Mouse (Mus musculus): Measurements from ENCODE around the gene Cd300ld3. TPM values are rescaled to one million over a fixed set of nuclear protein-coding genes. Genes with fewer than 3 reads are reported as not detected.

The Cd300ld3 gene
- 13.1 and 29.1 TPM in 2 replicates for polyA plus RNA-seq (2012; rRNA removed)

- H3K27me3 ChIP-seq (ENCODE audit: control insufficient read depth, insufficient read depth, low read length) = no peaks in the 10 kb centered on the region
- H3K4me3 ChIP-seq (ENCODE audit: extremely low read depth, insufficient read depth, insufficient read length) = no peak within 1 kb of the TSS
- 43% methylated on average over 2 of the region's 2 CpGs for WGBS
- no peaks in the 10 kb centered on the region for H3K4me1 ChIP-seq (ENCODE audit: control insufficient read depth, insufficient read depth, insufficient read length)
- no peak for TF ChIP-seq CTCF (IDR thresholded peaks at IDR 0.05; ENCODE audit: extremely low read depth, insufficient read depth, insufficient read length, insufficient replicate concordance)
- no peak for TF ChIP-seq POLR2A (IDR thresholded peaks at IDR 0.05; ENCODE audit: low read depth, low read length)
- no peaks in the 10 kb centered on the region for H3K36me3 ChIP-seq (ENCODE audit: control insufficient read depth, insufficient read depth, low read length)
- DNase-seq (ENCODE audit: low read depth in 1 of 2, low spot score in 2 of 2) = no peak
- H3K27ac ChIP-seq (ENCODE audit: insufficient read depth, low read length) = no peak within 1 kb of the TSS
Observed at GRCm38 (mm10) chr11:115048259-115048658, at the start of gene Cd300ld3. TSS of gene Cd300ld3 (minus strand) at chr11:115048409.

GRCm38 (mm10) chr11:115092140-115092539, 43.9 kb upstream of the Cd300ld3 start:
- Histone ChIP-seq H3K4me3 (ENCODE audit: extremely low read depth, insufficient read depth, insufficient read length) (no peak overlapping the region), H3K27me3 (ENCODE audit: control insufficient read depth, insufficient read depth, low read length) (peaks cover 8% of the 10 kb centered on the region), H3K4me1 (ENCODE audit: control insufficient read depth, insufficient read depth, insufficient read length) (no peaks in the 10 kb centered on the region), H3K36me3 (ENCODE audit: control insufficient read depth, insufficient read depth, low read length) (no peaks in the 10 kb centered on the region), H3K27ac (ENCODE audit: insufficient read depth, low read length) (no peak overlapping the region)
- DNase-seq (ENCODE audit: low read depth in 1 of 2, low spot score in 2 of 2) = no peak
- 28% methylated on average over 4 of the region's 4 CpGs for WGBS
- TF ChIP-seq CTCF (IDR thresholded peaks at IDR 0.05; ENCODE audit: extremely low read depth, insufficient read depth, insufficient read length, insufficient replicate concordance) = no peak
- TF ChIP-seq POLR2A (IDR thresholded peaks at IDR 0.05; ENCODE audit: low read depth, low read length) = no peak

DNA sequence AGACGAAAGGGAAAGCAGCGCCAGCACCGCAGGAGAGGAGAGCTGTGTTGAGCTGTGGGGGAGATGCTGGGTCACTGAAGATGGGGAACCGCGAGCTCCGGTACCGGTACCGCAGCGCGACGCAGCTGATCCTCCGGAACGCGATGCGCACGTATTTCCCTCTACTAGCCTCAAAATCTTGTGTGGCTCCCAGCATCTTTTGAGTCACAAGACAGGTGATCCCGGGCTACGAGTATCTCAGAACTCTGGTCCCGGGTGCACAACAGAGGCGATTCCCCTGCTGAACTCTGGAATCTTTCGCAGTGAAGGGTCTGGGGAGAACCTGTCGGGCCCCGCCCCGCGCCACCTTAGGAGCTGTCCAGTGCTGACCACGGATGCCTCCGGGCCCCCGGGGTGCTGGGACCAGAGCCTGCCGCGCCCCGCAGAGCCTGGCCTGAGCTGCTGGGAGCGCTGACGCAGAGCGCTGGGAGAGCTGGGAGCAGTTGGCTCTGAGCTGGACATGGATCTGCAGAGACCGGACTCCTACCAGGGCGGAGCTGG, 43.2 kb upstream of the Cd300ld3 start, which contains the start of gene Rab37:
TSS of gene Rab37 (plus strand) at position 70 of the 540 bp plus-strand sequence.
- Histone ChIP-seq H3K27me3 (ENCODE audit: control insufficient read depth, insufficient read depth, low read length) (peaks cover 8% of the 10 kb centered on the region), H3K4me1 (ENCODE audit: control insufficient read depth, insufficient read depth, insufficient read length) (no peaks in the 10 kb centered on the region), H3K36me3 (ENCODE audit: control insufficient read depth, insufficient read depth, low read length) (no peaks in the 10 kb centered on the region), H3K27ac (ENCODE audit: insufficient read depth, low read length) (no peak within 1 kb of the TSS), H3K4me3 (ENCODE audit: extremely low read depth, insufficient read depth, insufficient read length) (no peak within 1 kb of the TSS)
- TF ChIP-seq CTCF (IDR thresholded peaks at IDR 0.05; ENCODE audit: extremely low read depth, insufficient read depth, insufficient read length, insufficient replicate concordance) (no peak), POLR2A (IDR thresholded peaks at IDR 0.05; ENCODE audit: low read depth, low read length) (no peak)
- no peak for DNase-seq (ENCODE audit: low read depth in 1 of 2, low spot score in 2 of 2)
- 5% methylated on average over 36 of the region's 36 CpGs for WGBS

DNA sequence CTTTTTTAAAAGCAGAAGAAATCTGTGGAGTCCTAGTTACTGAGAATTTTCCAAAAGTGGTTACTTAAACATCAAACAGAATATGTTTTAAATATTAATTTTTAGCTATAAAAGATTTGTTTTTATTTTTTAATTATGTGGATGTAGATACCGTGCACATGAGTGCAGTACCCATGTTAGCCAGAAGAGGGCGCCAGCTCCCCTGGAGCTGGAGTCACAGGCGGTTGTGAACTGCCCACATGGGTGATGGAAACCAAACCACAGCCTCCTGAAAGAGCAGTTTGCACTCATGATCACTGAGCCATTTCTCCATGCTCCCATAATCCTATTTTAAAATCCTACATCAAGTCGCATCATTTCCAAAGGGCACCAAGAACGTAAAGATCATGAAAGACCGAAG, 41.6 kb upstream of the Cd300ld3 start:
- Histone ChIP-seq H3K27ac (ENCODE audit: insufficient read depth, low read length) (no peak overlapping the region), H3K4me3 (ENCODE audit: extremely low read depth, insufficient read depth, insufficient read length) (no peak overlapping the region), H3K4me1 (ENCODE audit: control insufficient read depth, insufficient read depth, insufficient read length) (no peaks in the 10 kb centered on the region), H3K27me3 (ENCODE audit: control insufficient read depth, insufficient read depth, low read length) (peaks cover 8% of the 10 kb centered on the region), H3K36me3 (ENCODE audit: control insufficient read depth, insufficient read depth, low read length) (no peaks in the 10 kb centered on the region)
- DNase-seq (ENCODE audit: low read depth in 1 of 2, low spot score in 2 of 2) = no peak
- TF ChIP-seq POLR2A (IDR thresholded peaks at IDR 0.05; ENCODE audit: low read depth, low read length) = no peak
- peak; percentile 56; the same call in 1 of the 2 replicates for TF ChIP-seq CTCF (IDR thresholded peaks at IDR 0.05; ENCODE audit: extremely low read depth, insufficient read depth, insufficient read length, insufficient replicate concordance)
- WGBS = 67% methylated on average over 6 of the region's 6 CpGs

GRCm38 (mm10) chr11:115086213-115086612, 38.0 kb upstream of the Cd300ld3 start:
- 40% methylated on average over 7 of the region's 7 CpGs for WGBS
- peaks cover under 1% of the 10 kb centered on the region; the same call in 1 of the 2 replicates for H3K27me3 ChIP-seq (ENCODE audit: control insufficient read depth, insufficient read depth, low read length)
- TF ChIP-seq CTCF (IDR thresholded peaks at IDR 0.05; ENCODE audit: extremely low read depth, insufficient read depth, insufficient read length, insufficient replicate concordance) = no peak
- TF ChIP-seq POLR2A (IDR thresholded peaks at IDR 0.05; ENCODE audit: low read depth, low read length) = no peak
- H3K4me3 ChIP-seq (ENCODE audit: extremely low read depth, insufficient read depth, insufficient read length) = no peak overlapping the region
- DNase-seq (ENCODE audit: low read depth in 1 of 2, low spot score in 2 of 2) = no peak
- no peaks in the 10 kb centered on the region for H3K36me3 ChIP-seq (ENCODE audit: control insufficient read depth, insufficient read depth, low read length)
- H3K4me1 ChIP-seq (ENCODE audit: control insufficient read depth, insufficient read depth, insufficient read length) = no peaks in the 10 kb centered on the region
- H3K27ac ChIP-seq (ENCODE audit: insufficient read depth, low read length) = no peak overlapping the region

DNA sequence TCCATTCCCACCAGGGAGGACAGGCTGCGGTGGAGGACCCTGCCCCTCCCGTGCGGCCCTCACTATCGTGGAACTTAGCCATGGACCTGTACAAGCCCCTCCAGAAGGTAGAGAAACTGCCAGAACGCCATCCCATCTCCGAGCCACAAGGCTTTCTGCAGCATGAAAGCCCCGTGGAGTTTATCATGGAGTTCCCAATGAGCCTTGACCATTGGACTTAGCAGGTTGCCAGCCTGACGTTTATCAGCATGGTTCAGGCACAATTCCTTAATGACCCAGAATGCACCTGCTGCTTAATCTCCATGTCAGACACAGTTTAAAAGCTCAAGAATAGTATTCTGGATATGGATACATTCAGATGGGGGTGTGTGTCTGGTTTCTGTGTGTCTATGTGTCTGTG, 36.9 kb upstream of the Cd300ld3 start:
- H3K4me3 ChIP-seq (ENCODE audit: extremely low read depth, insufficient read depth, insufficient read length) = no peak overlapping the region
- TF ChIP-seq CTCF (IDR thresholded peaks at IDR 0.05; ENCODE audit: extremely low read depth, insufficient read depth, insufficient read length, insufficient replicate concordance) (no peak), POLR2A (IDR thresholded peaks at IDR 0.05; ENCODE audit: low read depth, low read length) (no peak)
- WGBS = 89% methylated on average over 8 of the region's 8 CpGs
- no peaks in the 10 kb centered on the region for H3K4me1 ChIP-seq (ENCODE audit: control insufficient read depth, insufficient read depth, insufficient read length)
- no peaks in the 10 kb centered on the region for H3K36me3 ChIP-seq (ENCODE audit: control insufficient read depth, insufficient read depth, low read length)
- DNase-seq (ENCODE audit: low read depth in 1 of 2, low spot score in 2 of 2) = no peak
- H3K27ac ChIP-seq (ENCODE audit: insufficient read depth, low read length) = no peak overlapping the region
- no peaks in the 10 kb centered on the region for H3K27me3 ChIP-seq (ENCODE audit: control insufficient read depth, insufficient read depth, low read length)

GRCm38 (mm10) chr11:115084595-115084994, 36.4 kb upstream of the Cd300ld3 start:
- Histone ChIP-seq H3K27ac (ENCODE audit: insufficient read depth, low read length) (no peak overlapping the region), H3K4me3 (ENCODE audit: extremely low read depth, insufficient read depth, insufficient read length) (no peak overlapping the region), H3K4me1 (ENCODE audit: control insufficient read depth, insufficient read depth, insufficient read length) (no peaks in the 10 kb centered on the region), H3K36me3 (ENCODE audit: control insufficient read depth, insufficient read depth, low read length) (no peaks in the 10 kb centered on the region), H3K27me3 (ENCODE audit: control insufficient read depth, insufficient read depth, low read length) (no peaks in the 10 kb centered on the region)
- DNase-seq (ENCODE audit: low read depth in 1 of 2, low spot score in 2 of 2) = no peak
- 72% methylated on average over 12 of the region's 12 CpGs for WGBS
- TF ChIP-seq CTCF (IDR thresholded peaks at IDR 0.05; ENCODE audit: extremely low read depth, insufficient read depth, insufficient read length, insufficient replicate concordance) (no peak), POLR2A (IDR thresholded peaks at IDR 0.05; ENCODE audit: low read depth, low read length) (no peak)
